Mouse (Mus musculus) gastrocnemius, adult 2 months (tissue): ENCODE results near the gene Ifi35. TPM values are rescaled to one million over a fixed set of nuclear protein-coding genes. Genes with fewer than 3 reads are reported as not detected.

Source experiments
- DNase-seq: peaks from one replicate; pipeline ENCODE4 v3.0.0; 2022
- H3K27ac ChIP-seq: fragments of 200-600 bp; 2 replicates; pipeline ENCODE4 v1.8.1; 2022; ENCODE audit warnings: mild to moderate bottlenecking
- H3K4me3 ChIP-seq: fragments of 200-600 bp; 2 replicates; pipeline ENCODE4 v1.8.1; 2022; ENCODE audit warnings: mild to moderate bottlenecking, moderate library complexity
- CTCF ChIP-seq: fragments of 200-600 bp; IDR thresholded peaks from 2 replicates; pipeline ENCODE4 v1.8.1; 2022; ENCODE audit warnings: antibody characterized with exemption, mild to moderate bottlenecking, moderate library complexity
- intact Hi-C: fragments of 180-260 bp; cut with DNase I; formaldehyde crosslinking; loops from one replicate; pipeline ENCODE4 v1.15.1; 2025
- total RNA-seq, 2 experiments: library from RNA; stranded (reverse); gene quantifications; 2 replicates each; pipeline ENCODE4 v1.2.3; 2021

Gene Ifi35
- total RNA-seq, 2 experiments from 2014 or later, result 8.6 to 14.3 TPM

GRCm38 (mm10) chr11:101452093-101452774, 4.0 kb downstream of the Ifi35 start:
- no peak for TF ChIP-seq CTCF
- intact Hi-C loops, result no loop called here
- no peak overlapping the region for H3K4me3 ChIP-seq
- H3K27ac ChIP-seq, result no peak overlapping the region
- DNase-seq, result no peak

GRCm38 (mm10) chr11:101454702-101455101, 6.5 kb downstream of the Ifi35 start:
- intact Hi-C loops, result no loop called here
- no peak for TF ChIP-seq CTCF
- no peak overlapping the region for H3K4me3 ChIP-seq
- DNase-seq, result no peak
- H3K27ac ChIP-seq, result peak overlapping the region; percentile 49; the same call in 1 of the 2 replicates

DNA sequence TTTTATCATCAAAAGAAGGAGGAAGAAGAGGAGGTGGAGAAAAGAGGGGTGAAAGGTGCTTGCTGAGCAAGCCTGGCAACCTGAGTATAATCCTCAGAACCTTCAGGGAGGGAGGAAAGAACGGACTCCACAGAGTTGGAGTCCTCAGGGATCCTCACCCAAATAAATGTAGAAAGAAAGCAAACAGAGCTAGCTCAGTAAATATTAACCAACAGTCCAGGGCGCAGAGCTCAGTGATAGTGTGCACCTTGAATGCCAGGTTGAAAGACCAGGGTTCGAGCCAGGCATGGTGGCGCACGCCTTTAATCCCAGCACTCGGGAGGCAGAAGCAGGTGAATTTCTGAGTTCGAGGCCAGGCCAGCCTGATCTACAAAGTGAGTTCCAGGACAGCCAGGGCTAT, 7.4 kb downstream of the Ifi35 start:
- no peak for DNase-seq
- no peak overlapping the region for H3K4me3 ChIP-seq
- TF ChIP-seq CTCF, result no peak
- no peak overlapping the region for H3K27ac ChIP-seq
- intact Hi-C loops, result no loop called here

DNA sequence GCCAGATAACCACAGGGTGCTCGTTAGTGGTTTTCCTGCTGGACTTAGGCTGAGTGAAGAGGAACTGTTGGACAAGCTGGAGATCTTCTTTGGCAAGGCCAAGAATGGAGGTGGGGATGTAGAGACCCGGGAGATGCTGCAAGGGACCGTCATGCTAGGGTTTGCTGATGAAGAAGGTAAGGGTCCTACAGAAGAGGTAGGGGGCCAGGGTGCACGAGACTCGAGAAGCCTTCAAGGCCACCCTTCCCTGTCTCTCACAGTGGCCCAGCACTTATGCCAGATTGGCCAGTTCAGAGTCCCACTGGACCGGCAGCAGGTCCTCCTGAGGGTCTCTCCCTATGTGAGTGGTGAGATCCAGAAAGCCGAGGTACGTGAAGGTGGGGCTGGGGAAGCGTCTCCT, 9.4 kb downstream of the Ifi35 start:
- intact Hi-C loops, result no loop called here

DNA sequence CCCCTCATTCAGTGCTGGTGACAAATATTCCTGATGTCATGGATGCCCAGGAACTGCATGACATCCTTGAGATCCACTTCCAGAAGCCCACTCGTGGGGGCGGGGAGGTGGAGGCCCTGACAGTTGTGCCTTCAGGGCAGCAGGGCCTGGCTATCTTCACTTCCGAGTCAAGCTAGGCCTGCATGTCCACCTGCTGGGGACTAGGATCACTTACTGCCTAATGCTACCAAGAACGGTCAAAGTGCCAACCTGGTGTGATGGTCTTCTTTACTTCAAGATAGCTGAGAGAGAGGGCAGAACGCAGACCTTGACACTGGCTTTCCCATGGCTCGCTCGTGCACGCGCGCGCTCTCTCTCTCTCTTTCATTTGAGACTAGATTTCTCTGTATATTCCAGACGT, 10.0 kb downstream of the Ifi35 start:
- DNase-seq, result no peak
- intact Hi-C loops, result no loop called here
- no peak for TF ChIP-seq CTCF
- no peak overlapping the region for H3K27ac ChIP-seq
- H3K4me3 ChIP-seq, result no peak overlapping the region

More for the DNA sequence above, 9.4 kb downstream of the Ifi35 start:
- no peak overlapping the region for H3K27ac ChIP-seq
- no peak for DNase-seq
- H3K4me3 ChIP-seq, result no peak overlapping the region
- TF ChIP-seq CTCF, result no peak

- intact Hi-C loops, result no loop called here
- peak overlapping the region; percentile 24; the same call in 1 of the 2 replicates for H3K27ac ChIP-seq
- DNase-seq, result no peak
- no peak overlapping the region for H3K4me3 ChIP-seq
- TF ChIP-seq CTCF, result no peak
Observed at GRCm38 (mm10) chr11:101459716-101460115, 11.5 kb downstream of the Ifi35 start.

GRCm38 (mm10) chr11:101460321-101460720, 12.1 kb downstream of the Ifi35 start:
- H3K27ac ChIP-seq, result no peak overlapping the region
- no peak for TF ChIP-seq CTCF
- intact Hi-C loops, result no loop called here

DNA sequence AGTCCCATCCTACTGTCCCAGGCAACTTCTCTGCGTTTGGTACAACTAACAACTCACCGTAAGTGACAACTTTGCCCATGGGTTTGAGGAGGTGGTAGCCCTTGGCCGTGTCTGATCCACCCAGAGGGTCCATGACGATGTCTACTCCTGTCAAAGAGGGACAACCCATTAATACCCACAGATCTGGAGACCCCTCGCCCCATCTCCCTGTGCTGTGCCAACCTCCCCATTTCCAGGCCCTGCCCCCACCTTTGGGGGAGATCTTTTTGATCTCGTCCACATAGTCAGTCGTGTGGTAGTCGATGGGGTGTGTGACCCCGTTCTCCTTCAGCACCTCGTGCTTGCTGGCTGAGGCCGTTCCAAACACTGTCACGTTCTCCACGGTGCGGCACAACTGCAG, 13.9 kb downstream of the Ifi35 start:
- H3K27ac ChIP-seq, result no peak overlapping the region
- intact Hi-C loops, result no loop called here
- DNase-seq, result no peak
- H3K4me3 ChIP-seq, result no peak overlapping the region
- TF ChIP-seq CTCF, result no peak

More at GRCm38 (mm10) chr11:101460321-101460720, 12.1 kb downstream of the Ifi35 start:
- H3K4me3 ChIP-seq, result no peak overlapping the region
- no peak for DNase-seq

DNA sequence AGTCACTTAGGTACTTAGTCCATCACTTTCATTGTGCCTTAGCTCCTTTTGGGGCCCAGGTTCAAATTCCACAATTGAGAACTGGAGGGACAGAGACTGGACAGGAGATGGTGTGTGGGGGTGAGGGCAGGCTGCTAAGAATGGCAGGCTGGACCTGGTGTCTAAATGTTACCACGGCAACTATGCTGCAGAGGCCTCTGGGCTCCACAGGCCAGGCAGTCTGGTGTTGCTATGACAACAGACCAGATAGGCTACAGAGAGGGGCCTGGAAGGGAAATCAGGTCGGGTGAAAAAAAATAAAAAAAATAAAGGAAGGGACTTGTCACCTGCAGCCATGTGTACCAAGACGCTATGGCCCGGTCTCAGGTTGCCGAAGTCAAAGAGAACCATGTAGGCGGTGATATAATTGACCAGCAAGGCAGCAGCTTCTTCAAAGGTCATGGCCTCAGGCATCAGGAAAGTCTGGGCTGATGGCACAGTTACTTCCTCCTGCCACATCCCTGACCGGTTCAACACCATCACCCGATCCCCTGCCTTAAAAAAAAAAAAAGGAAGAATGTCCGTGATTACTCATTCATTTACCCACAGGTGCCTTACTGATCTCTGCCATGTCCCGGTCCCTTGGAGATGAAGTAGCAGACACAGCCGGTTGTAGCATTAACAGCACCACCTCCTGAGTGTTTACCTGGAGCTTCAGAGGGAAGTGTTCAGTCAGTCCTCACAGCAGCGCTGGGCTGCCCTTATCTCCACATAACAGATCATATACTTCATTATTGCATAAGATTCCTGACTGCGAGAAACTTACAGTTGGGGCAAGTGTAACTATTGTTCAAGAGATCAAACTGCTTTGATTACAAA, 14.6 kb downstream of the Ifi35 start:
- no peak for DNase-seq
- Histone ChIP-seq H3K27ac (no peak overlapping the region), H3K4me3 (no peak overlapping the region)
- TF ChIP-seq CTCF, result no peak
- intact Hi-C loops, result no loop called here

- intact Hi-C loops, result loop anchor here (5.0 kb wide), 1 partner anchor 88 kb away; the partner anchor contains the start of genes Brca1 and Nbr1
- no peak for DNase-seq
- Histone ChIP-seq H3K27ac (peak within 1 kb of the TSS; percentile 89), H3K4me3 (peak within 1 kb of the TSS; percentile 92)
- TF ChIP-seq CTCF, result no peak
Observed at GRCm38 (mm10) chr11:101464211-101465100, 16.2 kb downstream of the Ifi35 start, which contains the start of gene Rnd2. Gene Rnd2 (plus strand): TSS chr11:101464999.

DNA sequence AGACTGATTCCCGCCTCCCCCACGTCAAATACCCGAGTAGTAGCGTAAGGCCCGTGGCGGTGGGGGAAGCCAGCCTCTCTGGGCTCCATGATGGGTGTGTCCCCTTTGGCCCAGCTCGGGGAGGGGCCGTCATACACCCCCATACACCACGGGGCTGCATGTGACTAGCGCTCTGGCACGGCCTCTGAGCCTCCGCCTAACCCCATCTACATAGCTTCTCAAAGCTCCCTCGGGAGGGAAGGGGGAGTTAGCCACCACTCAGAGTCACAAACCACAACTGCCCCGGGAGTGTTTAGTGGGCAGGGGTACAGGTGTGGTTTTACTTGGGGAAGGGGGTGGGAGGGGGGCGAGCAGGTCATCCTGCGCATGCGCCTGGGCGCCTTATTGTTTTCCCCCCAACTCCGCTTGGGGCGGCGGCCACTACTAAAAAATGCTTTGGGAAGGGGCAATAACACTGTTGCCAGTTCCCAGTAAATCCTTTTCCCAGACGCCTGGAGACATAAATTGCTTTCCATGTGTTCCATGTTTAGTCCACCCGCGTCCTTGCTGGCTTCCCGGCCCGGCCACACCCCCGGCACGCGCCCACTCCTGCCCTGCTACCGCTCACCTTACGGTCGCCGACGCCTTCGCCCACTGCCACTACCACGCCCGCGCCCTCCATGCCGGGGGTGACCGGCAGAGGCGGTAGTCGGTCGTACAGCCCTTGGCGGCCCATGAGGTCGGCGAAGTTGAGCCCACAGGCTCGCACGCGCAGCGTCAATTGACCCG, 17.1 kb downstream of the Ifi35 start:
- H3K27ac ChIP-seq, result peak overlapping the region; percentile 89
- intact Hi-C loops, result loop anchor here (5.0 kb wide), 1 partner anchor 87 kb away; the partner anchor contains the start of genes Brca1 and Nbr1
- DNase-seq, result peak; percentile 85
- no peak for TF ChIP-seq CTCF
- peak overlapping the region; percentile 92 for H3K4me3 ChIP-seq
